Mouse (Mus musculus) liver, embryonic 14.5 days (tissue): ENCODE data around the gene Il4. TPM values are rescaled to one million over a fixed set of nuclear protein-coding genes. Genes with fewer than 3 reads are reported as not detected.

Source experiments
- ATAC-seq: fragments of 200-750 bp; cut with Nextera tagmentation; 2 replicates; pipeline ENCODE4 v1.8.0; 2017; ENCODE audit warnings: moderate number of reproducible peaks, mild to moderate bottlenecking, moderate library complexity; ENCODE audit not compliant: insufficient read depth
- DNase-seq, 3 experiments: peaks; one replicate each; pipeline ENCODE4 v3.0.0-alpha.2; 2012 to 2013; ENCODE audit warnings: low read depth in 3 of 3, low spot score in 3 of 3
- H3K27ac ChIP-seq: fragments of 300-500 bp; sonication (generic); 2 replicates; pipeline ENCODE4 v1.5.1; 2014; ENCODE audit warnings: moderate library complexity, mild to moderate bottlenecking, control low read depth, inconsistent platforms
- H3K27me3 ChIP-seq: fragments of 300-500 bp; sonication (generic); 2 replicates; pipeline ENCODE4 v1.6.1; 2014; ENCODE audit warnings: mild to moderate bottlenecking, low read length, moderate library complexity; ENCODE audit not compliant: control insufficient read depth, insufficient read depth
- H3K36me3 ChIP-seq: fragments of 300-500 bp; sonication (generic); replicated peaks from 2 replicates; pipeline ENCODE4 v1.6.1; 2014; ENCODE audit warnings: low read depth; ENCODE audit not compliant: control insufficient read depth, insufficient read depth
- H3K4me1 ChIP-seq, 2 experiments: fragments of 200-500 bp in 1 of 2; fragments of 300-500 bp in 1 of 2; sonication (generic) in 1 of 2; replicated peaks; 2 replicates each; pipeline ENCODE4 v1.6.1; 2012 to 2014; ENCODE audit warnings: antibody characterized with exemption in 1 of 2, inconsistent platforms in 1 of 2, low read length in 1 of 2; ENCODE audit not compliant: control insufficient read depth in 2 of 2, insufficient read depth in 2 of 2
- H3K4me2 ChIP-seq: fragments of 300-500 bp; sonication (generic); 2 replicates; pipeline ENCODE4 v1.6.1; 2014; ENCODE audit warnings: low read depth, mild to moderate bottlenecking, control low read depth, moderate library complexity
- H3K4me3 ChIP-seq, 2 experiments: fragments of 200-500 bp in 1 of 2; fragments of 300-500 bp in 1 of 2; sonication (generic) in 1 of 2; 2 replicates each; pipeline ENCODE4 v1.5.1; 2012 to 2014; ENCODE audit warnings: low read depth in 2 of 2, low read length in 2 of 2, mild to moderate bottlenecking in 2 of 2, control low read depth in 1 of 2, inconsistent platforms in 1 of 2, moderate library complexity in 1 of 2; ENCODE audit not compliant: insufficient read depth in 1 of 2
- H3K9ac ChIP-seq: fragments of 300-500 bp; sonication (generic); replicated peaks from 2 replicates; pipeline ENCODE4 v1.6.1; 2014; ENCODE audit warnings: mild to moderate bottlenecking, control low read depth, moderate library complexity
- H3K9me3 ChIP-seq: fragments of 300-500 bp; sonication (generic); 2 replicates; pipeline ENCODE4 v1.6.1; 2016; ENCODE audit warnings: low read length, mixed read lengths; ENCODE audit not compliant: control insufficient read depth
- CTCF ChIP-seq: IDR thresholded peaks from 2 replicates; pipeline ENCODE4 v1.5.1; 2016; ENCODE audit warnings: antibody characterized with exemption, low read depth, control low read depth
- EP300 ChIP-seq: IDR thresholded peaks from 2 replicates; pipeline ENCODE4 v1.6.1; 2016; ENCODE audit warnings: antibody characterized with exemption, low read depth
- WGBS: fragments of 180-500 bp; shearing (Covaris S2); extraction: QIAGEN DNeasy Blood & Tissue Kit; methylation state at CpG from one replicate; pipeline ENCODE4 v1.1.7; 2014; ENCODE audit not compliant: insufficient replicate concordance; 5-methylcytosine and 5-hydroxymethylcytosine counted together
- polyA plus RNA-seq, 2 experiments: library from polyadenylated mRNA; depleted of rRNA in 1 of 2; stranded (reverse) in 1 of 2; unstranded in 1 of 2; fragments of >200 nt; fragmentation: Nextera tagmentation in 1 of 2; extraction: Ambion mirVana in 1 of 2; gene quantifications; 2 replicates each; pipeline versions ENCODE4 v1.2.1 to v1.2.3; 2012 to 2014

The Il4 gene
- polyA plus RNA-seq, 2 experiments: 0.26 to 0.61 TPM

DNA sequence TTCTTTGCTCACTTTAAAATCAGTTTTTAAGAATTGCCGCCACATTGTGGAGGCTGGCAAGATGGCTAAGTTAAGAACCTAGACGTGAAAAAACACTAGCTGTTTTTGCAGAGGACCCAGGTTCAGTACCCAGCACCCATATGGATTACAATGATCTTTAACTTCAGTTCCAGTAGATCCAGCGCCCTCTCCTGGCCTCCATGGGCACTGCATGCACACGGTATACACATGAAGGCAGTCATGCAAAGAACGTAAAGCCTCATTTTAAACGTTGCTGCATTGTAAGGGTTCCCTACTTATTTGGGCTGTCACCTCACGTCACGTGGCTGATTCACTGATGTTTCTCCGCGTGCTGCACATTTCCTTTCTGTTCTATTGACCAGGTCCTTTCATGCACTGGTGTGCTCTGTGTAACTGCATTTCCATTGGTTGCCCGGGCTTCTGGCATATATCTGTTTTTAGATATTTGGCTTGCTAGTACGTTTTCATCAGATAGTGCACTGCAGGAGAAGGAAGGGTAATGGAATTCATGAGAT is 24.3 kb upstream of the Il4 start:
- Histone ChIP-seq H3K4me1 (peaks cover 0 to 5% of the 10 kb centered on the region in 2 experiments; a peak in 2 of 4 replicates), H3K9me3 (no peaks in the 10 kb centered on the region), H3K4me2 (no peak overlapping the region), H3K27ac (no peak overlapping the region), H3K36me3 (no peaks in the 10 kb centered on the region), H3K9ac (no peak overlapping the region), H3K4me3 (no peak overlapping the region), H3K27me3 (no peaks in the 10 kb centered on the region)
- TF ChIP-seq CTCF (peak; percentile 71), EP300 (no peak)
- no peak for ATAC-seq
- no peak for DNase-seq
- 54% methylated on average over 12 of the region's 12 CpGs for WGBS

- 58% methylated on average over 10 of the region's 10 CpGs for WGBS
- no peak overlapping the region for H3K9ac ChIP-seq
- no peak overlapping the region for H3K4me2 ChIP-seq
- H3K27me3 ChIP-seq: peaks cover 6% of the 10 kb centered on the region; the same call in 1 of the 2 replicates
- peaks cover 0 to 1% of the 10 kb centered on the region in 2 experiments; a peak in 2 of 4 replicates for H3K4me1 ChIP-seq
- DNase-seq: no peak
- TF ChIP-seq EP300: no peak
- no peak for TF ChIP-seq CTCF
- H3K9me3 ChIP-seq: no peaks in the 10 kb centered on the region
- no peaks in the 10 kb centered on the region for H3K36me3 ChIP-seq
- H3K4me3 ChIP-seq: no peak overlapping the region
- no peak overlapping the region for H3K27ac ChIP-seq
- ATAC-seq: no peak
Observed at GRCm38 (mm10) chr11:53637803-53638260, 19.4 kb upstream of the Il4 start.

GRCm38 (mm10) chr11:53637046-53637802 is 18.8 kb upstream of the Il4 start:
- DNase-seq (no peak), ATAC-seq (no peak)
- TF ChIP-seq EP300: no peak
- TF ChIP-seq CTCF: no peak
- Histone ChIP-seq H3K36me3 (no peaks in the 10 kb centered on the region), H3K4me3 (no peak overlapping the region), H3K4me2 (no peak overlapping the region), H3K27me3 (peaks cover 6% of the 10 kb centered on the region; the same call in 1 of the 2 replicates), H3K27ac (no peak overlapping the region), H3K4me1 (no peaks in the 10 kb centered on the region; a peak in 1 of 4 replicates), H3K9me3 (no peaks in the 10 kb centered on the region), H3K9ac (no peak overlapping the region)
- 33% methylated on average over 21 of the region's 21 CpGs for WGBS

- ATAC-seq: no peak
- under 1% methylated on average over 40 of the region's 40 CpGs for WGBS
Observed at GRCm38 (mm10) chr11:53636183-53636646, 17.7 kb upstream of the Il4 start.

GRCm38 (mm10) chr11:53635590-53636182 is 17.2 kb upstream of the Il4 start:
- DNase-seq (no peak), ATAC-seq (no peak)
- Histone ChIP-seq H3K4me2 (peak overlapping the region; percentile 61), H3K27me3 (peaks cover 6% of the 10 kb centered on the region; the same call in 1 of the 2 replicates), H3K9me3 (no peaks in the 10 kb centered on the region), H3K9ac (no peak overlapping the region), H3K4me3 (peak overlapping the region in 1 of 2 experiments; percentile 24; a peak in 1 of 4 replicates), H3K4me1 (no peaks in the 10 kb centered on the region; a peak in 1 of 4 replicates), H3K36me3 (no peaks in the 10 kb centered on the region), H3K27ac (no peak overlapping the region)
- 25% methylated on average over 9 of the region's 9 CpGs for WGBS
- TF ChIP-seq EP300 (no peak), CTCF (no peak)

More at GRCm38 (mm10) chr11:53636183-53636646, 17.7 kb upstream of the Il4 start:
- Histone ChIP-seq H3K4me3 (peak overlapping the region in 1 of 2 experiments; percentile 24; a peak in 2 of 4 replicates), H3K9me3 (no peaks in the 10 kb centered on the region), H3K4me1 (no peaks in the 10 kb centered on the region; a peak in 1 of 4 replicates), H3K9ac (no peak overlapping the region), H3K36me3 (no peaks in the 10 kb centered on the region), H3K27ac (no peak overlapping the region), H3K27me3 (peaks cover 6% of the 10 kb centered on the region; the same call in 1 of the 2 replicates), H3K4me2 (peak overlapping the region; percentile 61)
- TF ChIP-seq EP300: no peak
- no peak for TF ChIP-seq CTCF
- no peak for DNase-seq
